Mouse (Mus musculus) intestine, postnatal 0 days (tissue): Measurements from ENCODE around the gene Haspin. TPM values are rescaled to one million over a fixed set of nuclear protein-coding genes. Genes with fewer than 3 reads are reported as not detected.

ENCODE experiments used
- ATAC-seq: fragments of 200-750 bp; cut with Nextera tagmentation; 2 replicates; pipeline ENCODE4 v1.8.0; 2017; ENCODE audit warnings: mild to moderate bottlenecking, moderate TSS enrichment, moderate library complexity
- H3K27ac ChIP-seq: fragments of 300-500 bp; sonication (generic); 2 replicates; pipeline ENCODE4 v1.5.1; 2014; ENCODE audit warnings: mild to moderate bottlenecking, low read depth, low read length, moderate library complexity
- H3K27me3 ChIP-seq: fragments of 300-500 bp; sonication (generic); replicated peaks from 2 replicates; pipeline ENCODE4 v1.6.1; 2014; ENCODE audit warnings: low read length, mixed read lengths; ENCODE audit not compliant: control insufficient read depth, insufficient read depth
- H3K36me3 ChIP-seq: fragments of 300-500 bp; sonication (generic); 2 replicates; pipeline ENCODE4 v1.6.1; 2014; ENCODE audit warnings: mild to moderate bottlenecking, moderate library complexity; ENCODE audit not compliant: control insufficient read depth, insufficient read depth
- H3K4me1 ChIP-seq: fragments of 300-500 bp; sonication (generic); replicated peaks from 2 replicates; pipeline ENCODE4 v1.6.1; 2014; ENCODE audit warnings: antibody characterized with exemption, low read length, mixed read lengths; ENCODE audit not compliant: control insufficient read depth, insufficient read depth
- H3K4me2 ChIP-seq: fragments of 300-500 bp; sonication (generic); replicated peaks from 2 replicates; pipeline ENCODE4 v1.6.1; 2014; ENCODE audit warnings: low read depth, mild to moderate bottlenecking, moderate library complexity
- H3K4me3 ChIP-seq: fragments of 300-500 bp; sonication (generic); 2 replicates; pipeline ENCODE4 v1.5.1; 2014; ENCODE audit warnings: low read depth, low read length
- H3K9ac ChIP-seq: fragments of 300-500 bp; sonication (generic); 2 replicates; pipeline ENCODE4 v1.6.1; 2014; ENCODE audit warnings: mild to moderate bottlenecking, low read depth, low read length
- H3K9me3 ChIP-seq: fragments of 300-500 bp; sonication (generic); 2 replicates; pipeline ENCODE4 v1.6.1; 2016; ENCODE audit warnings: mixed run types; ENCODE audit not compliant: control insufficient read depth
- CTCF ChIP-seq: sonication (generic); IDR thresholded peaks from 2 replicates; pipeline ENCODE4 v1.5.1; 2016; ENCODE audit warnings: low read depth, mild to moderate bottlenecking, control low read depth, antibody characterized with exemption, moderate library complexity
- WGBS: fragments of 180-500 bp; shearing (Covaris S2); extraction: QIAGEN DNeasy Blood & Tissue Kit; methylation state at CpG from one replicate; pipeline ENCODE4 v1.1.7; 2014; 5-methylcytosine and 5-hydroxymethylcytosine counted together
- polyA plus RNA-seq: library from polyadenylated mRNA; unstranded; fragments of >200 nt; fragmentation: Nextera tagmentation; extraction: Ambion mirVana; gene quantifications from 2 replicates; pipeline ENCODE4 v1.2.1, GENCODE M21; 2015

Gene Haspin
- polyA plus RNA-seq, 1 experiment from 2014 or later, result 5.7 TPM

DNA sequence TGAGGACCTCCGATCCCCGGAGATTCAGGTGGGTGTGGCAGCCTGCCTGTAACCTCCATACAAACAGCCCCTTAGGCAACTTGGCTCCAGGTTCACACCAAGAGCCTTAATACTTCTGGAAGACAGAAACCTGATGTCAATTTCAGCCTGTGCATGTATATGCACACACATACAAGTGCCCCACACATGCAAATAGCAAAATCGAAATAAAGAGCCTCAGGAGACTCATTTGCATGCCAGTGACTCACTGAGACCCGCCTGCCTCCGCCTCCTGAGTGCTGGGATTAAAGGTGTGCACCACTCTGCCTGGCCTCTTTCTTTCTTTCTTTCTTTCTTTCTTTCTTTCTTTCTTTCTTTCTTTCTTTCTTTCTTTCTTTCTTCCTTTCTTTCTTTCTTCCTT, 39.2 kb downstream of the Haspin start:
- WGBS, result 61% methylated on average over 5 of the region's 5 CpGs
- H3K27ac ChIP-seq, result no peak overlapping the region
- no peaks in the 10 kb centered on the region for H3K36me3 ChIP-seq
- H3K9me3 ChIP-seq, result no peaks in the 10 kb centered on the region
- no peak overlapping the region for H3K4me2 ChIP-seq
- no peaks in the 10 kb centered on the region for H3K27me3 ChIP-seq
- H3K4me1 ChIP-seq, result no peaks in the 10 kb centered on the region
- no peak for TF ChIP-seq CTCF
- no peak for ATAC-seq
- H3K4me3 ChIP-seq, result no peak overlapping the region
- no peak overlapping the region for H3K9ac ChIP-seq

DNA sequence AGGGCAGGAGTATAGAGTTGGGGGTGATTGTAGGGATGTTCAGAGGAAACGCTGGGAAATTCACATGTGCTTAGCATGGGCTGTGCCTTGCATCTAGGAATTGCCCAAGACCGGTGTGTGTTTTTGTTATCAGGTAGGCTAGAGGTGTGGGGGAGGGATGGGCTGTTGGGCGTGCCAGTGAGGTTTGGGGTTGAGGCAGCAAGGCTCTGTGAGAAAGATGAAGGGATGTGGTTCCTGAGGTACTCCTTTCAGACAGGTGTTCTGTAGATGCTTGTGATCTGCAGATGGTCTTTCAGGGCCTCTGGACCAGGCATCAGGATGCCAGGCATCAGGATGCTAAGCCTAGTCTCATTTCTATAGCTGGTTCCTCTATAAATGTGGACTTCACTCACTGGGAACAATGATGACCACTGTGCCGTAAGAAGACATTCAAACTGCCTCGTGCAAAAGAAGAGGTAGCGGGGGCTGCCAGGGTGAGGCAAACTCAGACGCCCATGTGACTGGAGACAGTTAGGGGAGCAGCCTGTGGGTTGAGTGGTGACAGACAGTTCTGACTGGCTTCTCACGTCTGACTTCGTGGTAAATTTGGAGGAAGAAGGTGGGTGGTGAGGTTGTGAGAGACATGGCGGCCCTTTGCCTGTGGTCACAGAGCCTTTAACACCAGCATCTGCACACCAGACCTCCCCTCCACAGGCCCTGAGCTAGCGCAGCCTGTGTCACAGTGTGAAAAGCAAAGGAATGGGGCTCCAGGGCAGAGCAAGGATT, 43.7 kb downstream of the Haspin start:
- 65% methylated on average over 11 of the region's 11 CpGs for WGBS
- Histone ChIP-seq H3K4me2 (no peak overlapping the region), H3K36me3 (no peaks in the 10 kb centered on the region), H3K27me3 (no peaks in the 10 kb centered on the region), H3K4me3 (no peak overlapping the region), H3K9ac (no peak overlapping the region), H3K27ac (no peak overlapping the region), H3K4me1 (no peaks in the 10 kb centered on the region), H3K9me3 (no peaks in the 10 kb centered on the region)
- ATAC-seq, result no peak
- no peak for TF ChIP-seq CTCF

DNA sequence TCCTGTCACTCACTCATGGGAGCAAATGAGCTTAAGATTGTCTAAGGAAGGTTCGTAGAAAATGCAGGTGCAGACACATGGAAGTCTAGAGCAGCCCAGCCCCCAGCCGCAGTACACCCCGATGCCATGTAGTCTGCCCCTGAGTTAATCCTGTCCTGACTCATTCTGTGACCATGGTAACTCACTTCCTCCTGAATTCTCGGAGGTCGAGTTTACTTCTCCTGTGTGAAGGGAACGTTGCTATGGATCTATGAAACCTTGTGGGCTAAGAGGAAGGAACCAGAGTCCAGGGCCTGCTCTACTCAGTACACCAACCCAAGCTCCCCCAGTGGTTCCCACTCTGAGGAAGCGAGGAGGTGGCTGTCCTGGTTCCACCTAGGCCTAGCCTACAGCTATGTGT, 45.2 kb downstream of the Haspin start:
- no peak overlapping the region for H3K27ac ChIP-seq
- TF ChIP-seq CTCF, result no peak
- WGBS, result 70% methylated on average over 7 of the region's 7 CpGs
- H3K9ac ChIP-seq, result no peak overlapping the region
- no peak overlapping the region for H3K4me2 ChIP-seq
- H3K4me3 ChIP-seq, result no peak overlapping the region
- H3K4me1 ChIP-seq, result no peaks in the 10 kb centered on the region
- ATAC-seq, result no peak
- no peaks in the 10 kb centered on the region for H3K36me3 ChIP-seq
- no peaks in the 10 kb centered on the region for H3K27me3 ChIP-seq
- no peaks in the 10 kb centered on the region for H3K9me3 ChIP-seq

DNA sequence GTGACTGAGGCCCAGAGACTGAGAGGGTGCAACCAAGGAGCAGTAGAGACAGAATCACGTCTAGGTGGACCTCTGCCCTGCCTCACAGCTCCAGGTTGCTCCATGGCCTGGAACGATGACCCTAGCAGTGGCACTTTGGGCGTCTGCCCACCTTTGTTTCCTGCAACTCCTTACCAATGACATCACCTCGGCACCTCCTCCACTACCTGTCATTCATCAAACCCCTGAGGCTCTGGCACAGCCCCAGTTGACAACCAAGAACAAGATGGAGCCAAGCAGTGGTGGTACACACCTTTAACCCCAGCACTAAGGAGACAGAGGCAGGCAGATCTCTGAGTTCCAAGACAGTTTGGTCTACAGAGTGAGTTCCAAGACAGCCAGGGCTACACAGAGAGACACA, 46.0 kb downstream of the Haspin start:
- Histone ChIP-seq H3K27ac (no peak overlapping the region), H3K9me3 (no peaks in the 10 kb centered on the region), H3K4me2 (no peak overlapping the region), H3K27me3 (no peaks in the 10 kb centered on the region), H3K4me1 (no peaks in the 10 kb centered on the region), H3K36me3 (no peaks in the 10 kb centered on the region), H3K4me3 (no peak overlapping the region), H3K9ac (no peak overlapping the region)
- WGBS, result 72% methylated on average over 4 of the region's 4 CpGs
- TF ChIP-seq CTCF, result no peak
- no peak for ATAC-seq

DNA sequence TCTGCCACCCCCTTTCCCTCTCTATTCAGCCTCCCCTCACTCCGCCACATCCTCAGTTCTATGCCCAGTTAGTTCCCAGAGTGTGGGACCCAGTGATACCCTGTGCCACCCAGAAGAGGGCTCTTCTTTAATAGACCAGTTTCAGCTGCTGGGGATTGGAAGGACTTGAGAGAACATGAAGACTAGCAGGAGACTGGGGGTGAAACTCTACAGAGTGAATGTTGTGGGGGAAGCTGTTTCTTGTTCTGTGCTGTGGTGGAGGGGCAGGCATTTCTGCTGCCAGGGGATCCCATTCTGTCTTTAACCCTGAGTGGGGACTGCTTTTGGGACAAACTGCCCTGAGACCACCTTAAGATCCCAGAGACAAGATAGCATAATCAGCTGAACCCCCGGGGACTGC, 47.3 kb downstream of the Haspin start:
- H3K27ac ChIP-seq, result no peak overlapping the region
- no peak overlapping the region for H3K4me3 ChIP-seq
- no peaks in the 10 kb centered on the region for H3K4me1 ChIP-seq
- ATAC-seq, result no peak
- no peaks in the 10 kb centered on the region for H3K36me3 ChIP-seq
- H3K27me3 ChIP-seq, result no peaks in the 10 kb centered on the region
- no peak overlapping the region for H3K9ac ChIP-seq
- no peaks in the 10 kb centered on the region for H3K9me3 ChIP-seq
- WGBS, result 82% methylated on average over 2 of the region's 2 CpGs
- TF ChIP-seq CTCF, result no peak
- H3K4me2 ChIP-seq, result no peak overlapping the region

DNA sequence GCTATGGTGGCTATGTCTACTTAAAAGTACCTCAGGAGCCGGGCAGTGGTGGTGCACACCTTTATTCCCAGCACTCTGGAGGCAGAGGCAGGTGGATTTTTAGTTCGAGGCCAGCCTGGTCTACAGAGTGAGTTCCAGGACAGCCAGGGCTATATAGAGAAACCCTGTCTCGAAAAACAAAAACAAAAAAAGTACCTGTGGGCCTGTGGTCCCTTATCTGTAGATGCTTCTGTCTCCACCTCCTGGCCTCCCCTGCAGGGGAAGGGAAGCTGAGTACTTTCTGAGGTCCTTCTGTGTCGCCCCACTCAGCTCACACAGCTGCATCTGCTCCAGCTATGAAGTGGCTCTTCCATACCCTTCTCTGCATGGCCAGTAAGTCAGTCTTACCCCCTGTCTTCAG, 47.8 kb downstream of the Haspin start, which contains the start of gene Itgae:
TSS of gene Itgae (plus strand) at position 301 of the 400 bp plus-strand sequence.
- ATAC-seq, result no peak
- Histone ChIP-seq H3K27ac (no peak within 1 kb of the TSS), H3K4me1 (0 out of 2 replicates have a peak, but pooled peaks cover under 1% of the 10 kb centered on the region), H3K4me3 (no peak within 1 kb of the TSS), H3K9me3 (no peaks in the 10 kb centered on the region), H3K36me3 (no peaks in the 10 kb centered on the region), H3K9ac (no peak within 1 kb of the TSS), H3K4me2 (no peak within 1 kb of the TSS), H3K27me3 (no peaks in the 10 kb centered on the region)
- TF ChIP-seq CTCF, result no peak
- WGBS, result 77% methylated on average over 4 of the region's 4 CpGs
